Mouse (Mus musculus) kidney, embryonic 16.5 days (tissue): Measurements from ENCODE around the gene Gm5447. TPM values are rescaled to one million over a fixed set of nuclear protein-coding genes. Genes with fewer than 3 reads are reported as not detected.

ENCODE experiments used
- polyA plus RNA-seq: library from polyadenylated mRNA; unstranded; fragments of >200 nt; fragmentation: Nextera tagmentation; extraction: Ambion mirVana; gene quantifications from 2 replicates; pipeline ENCODE4 v1.2.1, GENCODE M21; 2015

Gm5447 gene
- polyA plus RNA-seq, 1 experiment from 2014 or later = not detected

Other genes starting within 250 kb of the Gm5447 start
- gene Irf4, start 225.0 kb upstream of the Gm5447 start, polyA plus RNA-seq = 0.15 and 0.22 TPM in 2 replicates
- gene Hus1b, start 26.4 kb upstream of the Gm5447 start, polyA plus RNA-seq = not detected in 2 replicates
- gene Exoc2, start 111 bp upstream of the Gm5447 start, polyA plus RNA-seq = 28.1 and 31.3 TPM in 2 replicates